Mouse (Mus musculus) stomach, embryonic 16.5 days (tissue): ENCODE results near the gene 4833439L19Rik. TPM values are rescaled to one million over a fixed set of nuclear protein-coding genes. Genes with fewer than 3 reads are reported as not detected.

Experiments
- microRNA-seq: library from miRNA; unstranded; fragments of <30 nt; microRNA quantifications from one replicate; pipeline ENCODE4, GENCODE M21; 2016
- polyA plus RNA-seq: library from polyadenylated mRNA; unstranded; fragments of >200 nt; fragmentation: Nextera tagmentation; extraction: Ambion mirVana; gene quantifications from 2 replicates; pipeline ENCODE4 v1.2.1, GENCODE M21; 2015

4833439L19Rik gene
- polyA plus RNA-seq, 1 experiment from 2014 or later: 125 TPM

Small RNA genes within 50 kb of the gene (microRNA-seq; reads per million reads assigned to microRNA genes)
- gene Gm24195: not detected

Other genes with a start within 250 kb of the 4833439L19Rik start
- gene Cplx2, start 194.1 kb downstream of the 4833439L19Rik start, polyA plus RNA-seq: 3.2 and 4.0 TPM in 2 replicates
- 96.5 and 99.5 TPM in 2 replicates for gene Thoc3, start 96.6 kb downstream of the 4833439L19Rik start, polyA plus RNA-seq
- 7.9 and 8.6 TPM in 2 replicates for gene Simc1, start 61.7 kb downstream of the 4833439L19Rik start, polyA plus RNA-seq
- 21.7 and 23.1 TPM in 2 replicates for gene Arl10, start 9.6 kb upstream of the 4833439L19Rik start, polyA plus RNA-seq
- 87.1 and 88.7 TPM in 2 replicates for gene Nop16, start 24.7 kb upstream of the 4833439L19Rik start, polyA plus RNA-seq
- 182 and 211 TPM in 2 replicates for gene Higd2a, start 24.8 kb upstream of the 4833439L19Rik start, polyA plus RNA-seq
- gene Cltb, start 45.9 kb upstream of the 4833439L19Rik start, polyA plus RNA-seq: 79.6 and 79.8 TPM in 2 replicates
- gene Faf2, start 56.3 kb upstream of the 4833439L19Rik start, polyA plus RNA-seq: 67.4 and 71.9 TPM in 2 replicates
- gene Rnf44, start 128.5 kb upstream of the 4833439L19Rik start, polyA plus RNA-seq: 52.5 and 56.5 TPM in 2 replicates
- gene Cdhr2, start 136.0 kb upstream of the 4833439L19Rik start, polyA plus RNA-seq: 9.6 and 9.9 TPM in 2 replicates
- 0.19 and 0.22 TPM in 2 replicates for gene Gprin1, start 184.4 kb upstream of the 4833439L19Rik start, polyA plus RNA-seq
- 0.52 and 0.72 TPM in 2 replicates for gene Sncb, start 201.2 kb upstream of the 4833439L19Rik start, polyA plus RNA-seq
- not detected in 2 replicates for gene Eif4e1b, start 218.6 kb upstream of the 4833439L19Rik start, polyA plus RNA-seq
- 14.5 and 17.7 TPM in 2 replicates for gene Tspan17, start 223.9 kb upstream of the 4833439L19Rik start, polyA plus RNA-seq